Mouse (Mus musculus) myocyte (in vitro differentiated cells): Measurements from ENCODE around the gene Rpgrip1l.

Experiments used
- MAX ChIP-seq: IDR thresholded peaks from one replicate; pipeline ENCODE4 v1.6.1; 2011; ENCODE audit warnings: low read depth, mild to moderate bottlenecking, control low read depth
- MYOG ChIP-seq, 3 experiments: IDR thresholded peaks; one replicate each; pipeline ENCODE4 v1.6.1; 2011; ENCODE audit warnings: control low read depth in 2 of 3, low read depth in 2 of 3, mild to moderate bottlenecking in 2 of 3; ENCODE audit not compliant: insufficient read length in 2 of 3, control insufficient read depth in 1 of 3, insufficient read depth in 1 of 3
- POLR2A ChIP-seq: IDR thresholded peaks from one replicate; pipeline ENCODE4 v1.6.1; 2011; ENCODE audit warnings: low read depth, mild to moderate bottlenecking, control low read depth, moderate library complexity; ENCODE audit not compliant: insufficient read length
- POLR2AphosphoS2 ChIP-seq: IDR thresholded peaks from one replicate; pipeline ENCODE4 v1.6.1; 2011; ENCODE audit warnings: low read depth, control low read depth; ENCODE audit not compliant: insufficient read length

DNA sequence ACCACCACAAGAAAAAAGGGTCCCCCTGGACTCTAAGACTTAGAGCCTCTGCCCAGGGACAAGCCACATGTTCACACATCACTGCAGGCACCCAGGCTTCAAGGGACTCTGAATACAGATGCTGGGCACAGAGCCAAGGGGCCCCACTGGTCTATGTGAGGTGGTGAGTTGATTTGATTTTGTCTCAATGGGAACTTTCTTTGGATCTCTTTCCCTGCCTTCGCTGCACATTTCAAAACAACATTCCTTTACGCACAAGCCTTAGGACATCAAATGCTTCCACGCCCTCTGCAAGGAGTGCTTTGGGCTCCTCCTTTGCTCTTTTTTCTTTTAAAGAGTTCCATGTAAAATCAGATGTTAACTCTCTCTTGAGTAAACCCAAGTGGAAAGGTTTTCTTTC is 115.0 kb downstream of the Rpgrip1l start:
- TF ChIP-seq POLR2A: no peak
- TF ChIP-seq MAX: no peak
- no peak for TF ChIP-seq MYOG (IDR thresholded peaks at IDR 0.05; ENCODE audit: control insufficient read depth in 1 of 3, insufficient read depth in 1 of 3, insufficient read length in 2 of 3, low read depth in 2 of 3)
- TF ChIP-seq POLR2AphosphoS2: no peak
